Mouse (Mus musculus) CD4-positive naive resting alpha-beta T cell, adult 76 days (primary cell): Measurements from ENCODE around the gene Ddx42. TPM values are rescaled to one million over a fixed set of nuclear protein-coding genes. Genes with fewer than 3 reads are reported as not detected.

Experiments
- total RNA-seq: library from RNA; stranded (reverse); gene quantifications from one replicate; pipeline ENCODE4 v1.2.4, GENCODE M21; 2023

The Ddx42 gene
- 82.3 TPM for total RNA-seq

GRCm38 (mm10) chr11:106216730-106217490 is at the start of gene Ddx42:
Gene Ddx42 (plus strand): TSS chr11:106216926.

GRCm38 (mm10) chr11:106202123-106202465 is 14.6 kb upstream of the Ddx42 start, which contains the start of gene Strada:
Gene Strada (minus strand): TSS chr11:106202168.

GRCm38 (mm10) chr11:106215927-106216729 is 598 bp upstream of the Ddx42 start, which contains the start of gene Ccdc47:
Gene Ccdc47 (minus strand): TSS chr11:106216344.

GRCm38 (mm10) chr11:106255685-106256451 is 39.1 kb downstream of the Ddx42 start, which contains the start of the genes Ftsj3 and Psmc5:
Gene Ftsj3 (minus strand): TSS chr11:106256079.
Gene Psmc5 (plus strand): TSS chr11:106256154.

DNA sequence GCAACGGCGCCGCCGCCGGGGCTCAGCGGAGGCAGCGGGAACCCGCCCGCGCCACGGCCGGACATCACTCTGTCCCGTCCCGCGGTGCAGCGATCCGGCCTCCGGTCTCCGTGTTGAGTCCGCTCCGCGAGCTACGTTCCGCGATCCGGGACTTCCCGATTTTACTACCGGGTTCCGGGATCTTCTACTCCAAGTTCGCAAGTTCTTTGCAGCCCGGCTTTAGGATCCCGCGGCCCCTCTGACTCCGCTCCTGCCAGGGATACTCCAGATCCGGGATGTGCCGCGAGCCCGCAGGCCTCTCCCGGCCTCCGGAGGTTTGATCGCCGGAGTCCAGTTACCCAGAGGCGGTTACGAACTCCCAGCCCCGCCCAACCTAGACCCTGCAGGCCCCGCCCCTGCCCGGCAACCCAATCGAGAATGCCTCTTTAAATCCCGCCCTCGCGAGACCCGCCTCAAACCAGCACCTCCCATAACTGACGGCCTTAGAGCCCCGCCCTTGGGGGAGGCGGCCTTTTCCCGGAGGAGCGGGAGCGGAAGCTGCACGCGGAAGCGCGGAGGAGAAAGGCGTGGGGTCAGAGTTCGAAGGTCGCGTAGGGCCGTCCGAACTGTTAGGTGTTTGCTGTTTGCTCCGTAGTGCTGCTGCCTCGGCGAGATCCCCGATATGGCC is 56.1 kb downstream of the Ddx42 start, which contains the start of gene Smarcd2:
Smarcd2 (minus strand) TSS at position 329 of the 667 bp plus-strand sequence.

GRCm38 (mm10) chr11:106276454-106276853 is 59.7 kb downstream of the Ddx42 start, which contains the start of gene Tcam1:
Gene Tcam1 (plus strand): TSS chr11:106276672.

Other genes starting within 250 kb of the Ddx42 start
- gene Ace, start 249.0 kb upstream of the Ddx42 start, total RNA-seq: 1.3 TPM
- gene Ace3, start 222.3 kb upstream of the Ddx42 start, total RNA-seq: not detected
- 0.38 TPM for gene Kcnh6, start 208.8 kb upstream of the Ddx42 start, total RNA-seq
- 62.4 TPM for gene Dcaf7, start 180.1 kb upstream of the Ddx42 start, total RNA-seq
- gene Taco1, start 150.9 kb upstream of the Ddx42 start, total RNA-seq: 6.7 TPM
- 162 TPM for gene Map3k3, start 132.3 kb upstream of the Ddx42 start, total RNA-seq
- 10.1 TPM for gene Gm10840, start 56.1 kb upstream of the Ddx42 start, total RNA-seq
- gene Limd2, start 56.1 kb upstream of the Ddx42 start, total RNA-seq: 704 TPM
- gene Strada, start 14.8 kb upstream of the Ddx42 start, total RNA-seq: 27.3 TPM
- 40.0 TPM for gene Ccdc47, start 582 bp upstream of the Ddx42 start, total RNA-seq
- 73.6 TPM for gene Ftsj3, start 39.2 kb downstream of the Ddx42 start, total RNA-seq
- 50.6 TPM for gene Psmc5, start 39.2 kb downstream of the Ddx42 start, total RNA-seq
- gene Smarcd2, start 56.0 kb downstream of the Ddx42 start, total RNA-seq: 96.8 TPM
- gene Tcam1, start 59.7 kb downstream of the Ddx42 start, total RNA-seq: not detected
- gene Gh, start 84.9 kb downstream of the Ddx42 start, total RNA-seq: not detected
- gene Cd79b, start 97.8 kb downstream of the Ddx42 start, total RNA-seq: 73.1 TPM
- 1.5 TPM for gene Scn4a, start 136.4 kb downstream of the Ddx42 start, total RNA-seq
- gene Prr29, start 148.5 kb downstream of the Ddx42 start, total RNA-seq: not detected
- gene Icam2, start 171.1 kb downstream of the Ddx42 start, total RNA-seq: 64.7 TPM